Mouse (Mus musculus) spleen, postnatal 36 days (tissue): ENCODE measurements around the gene Tbck.

Source experiments
- DNase-seq, 2 experiments: peaks; one replicate each; pipeline ENCODE4 v3.0.0; 2022; ENCODE audit warnings: low spot score in 2 of 2, mixed read lengths in 1 of 2

Gene Tbck

GRCm38 (mm10) chr3:132756274-132756673, 72.3 kb downstream of the Tbck start:
- DNase-seq, result no peak

- DNase-seq, result no peak
Measured at GRCm38 (mm10) chr3:132766033-132766726, 82.2 kb downstream of the Tbck start.

GRCm38 (mm10) chr3:132772054-132772453, 88.1 kb downstream of the Tbck start:
- no peak for DNase-seq

- no peak for DNase-seq
Measured at GRCm38 (mm10) chr3:132776686-132777085, 92.7 kb downstream of the Tbck start.

- no peak for DNase-seq
Measured at GRCm38 (mm10) chr3:132781103-132781502, 97.2 kb downstream of the Tbck start.

GRCm38 (mm10) chr3:132783087-132783486, 99.1 kb downstream of the Tbck start:
- DNase-seq, result no peak

- no peak for DNase-seq
Measured at GRCm38 (mm10) chr3:132784732-132785131, 100.8 kb downstream of the Tbck start.

GRCm38 (mm10) chr3:132786690-132787089, 102.7 kb downstream of the Tbck start:
- no peak for DNase-seq

GRCm38 (mm10) chr3:132787775-132788174, 103.8 kb downstream of the Tbck start:
- DNase-seq, result no peak

GRCm38 (mm10) chr3:132791140-132791539, 107.2 kb downstream of the Tbck start:
- no peak for DNase-seq

GRCm38 (mm10) chr3:132800196-132800595, 116.3 kb downstream of the Tbck start:
- no peak for DNase-seq

GRCm38 (mm10) chr3:132801910-132802309, 118.0 kb downstream of the Tbck start:
- DNase-seq, result no peak

- no peak for DNase-seq
Measured at GRCm38 (mm10) chr3:132807888-132808579, 124.1 kb downstream of the Tbck start.

- DNase-seq, result no peak
Measured at GRCm38 (mm10) chr3:132808951-132809350, 125.0 kb downstream of the Tbck start.

- DNase-seq, result no peak
Measured at GRCm38 (mm10) chr3:132811791-132812190, 127.8 kb downstream of the Tbck start.

GRCm38 (mm10) chr3:132812356-132812755, 128.4 kb downstream of the Tbck start:
- DNase-seq, result no peak

- no peak for DNase-seq
Measured at GRCm38 (mm10) chr3:132813147-132813546, 129.2 kb downstream of the Tbck start.

- no peak for DNase-seq
Measured at GRCm38 (mm10) chr3:132813706-132814497, 130.0 kb downstream of the Tbck start.

GRCm38 (mm10) chr3:132814791-132815496, 131.0 kb downstream of the Tbck start:
- DNase-seq, result no peak

- DNase-seq, result no peak
Measured at GRCm38 (mm10) chr3:132815497-132816326, 131.8 kb downstream of the Tbck start.

- DNase-seq, result no peak
Measured at GRCm38 (mm10) chr3:132819408-132819807, 135.5 kb downstream of the Tbck start.
